Mouse (Mus musculus) CD4-positive, CD25-positive, alpha-beta regulatory T cell, adult 9 weeks (primary cell): ENCODE measurements around the gene Dnajc7. TPM values are rescaled to one million over a fixed set of nuclear protein-coding genes. Genes with fewer than 3 reads are reported as not detected.

Experiments
- polyA plus RNA-seq: library from polyadenylated mRNA; unstranded; fragments of 100-300 nt; shearing (Covaris generic); gene quantifications from one replicate; pipeline ENCODE4 v1.2.1, GENCODE M21; 2017

Gene Dnajc7
- polyA plus RNA-seq = 661 TPM

DNA sequence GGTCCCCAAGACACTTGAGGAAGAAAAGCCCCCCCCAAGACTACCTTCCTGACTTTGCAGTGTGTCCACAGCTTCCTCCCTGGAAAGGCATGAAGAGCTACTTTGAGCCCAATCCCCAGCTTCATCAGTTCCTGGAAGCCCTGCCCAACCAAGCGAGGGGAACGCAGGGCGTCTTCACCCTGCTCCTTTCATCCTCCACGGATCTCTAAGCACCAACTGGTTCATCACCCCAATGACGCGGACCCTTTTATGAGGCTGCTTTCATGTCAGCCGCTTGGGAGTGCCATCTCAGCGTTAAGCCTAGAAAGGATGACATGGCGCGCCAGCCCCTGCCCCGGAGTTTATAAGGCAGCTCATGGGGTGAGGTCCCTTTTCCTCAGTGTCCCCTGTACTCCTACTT, at the start of gene Dnajc7:
TSS of gene Dnajc7 (minus strand) at position 187 of the 400 bp plus-strand sequence.

DNA sequence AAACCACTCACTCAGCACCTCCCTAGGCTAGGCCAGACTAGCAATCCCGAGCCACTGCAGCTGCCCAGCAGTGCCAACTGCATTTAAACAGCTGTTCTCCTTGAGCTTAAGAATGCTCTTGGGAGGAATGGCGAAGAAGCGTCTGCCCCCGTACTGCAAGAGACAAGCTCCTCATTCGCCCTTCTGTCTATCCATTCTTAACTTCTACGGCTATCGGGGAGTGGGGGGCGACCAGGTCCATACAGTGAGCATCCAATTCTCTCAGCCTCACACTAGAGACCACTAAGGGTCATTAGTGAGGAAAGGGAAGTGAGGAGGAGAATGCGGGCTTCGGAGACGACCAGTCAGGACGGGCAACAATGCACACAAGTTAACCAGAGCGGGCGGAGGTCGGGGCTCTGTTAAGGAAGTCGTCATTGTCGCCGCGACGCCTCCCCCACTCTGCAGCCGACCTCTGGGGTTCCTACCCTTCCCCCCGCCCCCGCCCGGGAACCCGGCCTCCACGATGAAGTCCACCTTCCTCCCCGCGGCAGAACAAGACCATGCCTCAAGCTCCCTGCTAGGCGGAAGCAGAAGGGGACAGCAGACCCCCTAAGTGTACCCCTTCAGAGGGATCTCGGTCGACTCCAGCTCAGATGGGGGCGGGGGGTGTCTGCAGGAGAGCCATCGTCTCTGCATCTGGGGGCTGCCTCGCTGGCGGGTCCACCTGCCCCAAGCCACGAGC, 1.0 kb downstream of the Dnajc7 start, which contains the start of gene Nkiras2:
TSS of gene Nkiras2 (plus strand) at position 484 of the 724 bp plus-strand sequence.

DNA sequence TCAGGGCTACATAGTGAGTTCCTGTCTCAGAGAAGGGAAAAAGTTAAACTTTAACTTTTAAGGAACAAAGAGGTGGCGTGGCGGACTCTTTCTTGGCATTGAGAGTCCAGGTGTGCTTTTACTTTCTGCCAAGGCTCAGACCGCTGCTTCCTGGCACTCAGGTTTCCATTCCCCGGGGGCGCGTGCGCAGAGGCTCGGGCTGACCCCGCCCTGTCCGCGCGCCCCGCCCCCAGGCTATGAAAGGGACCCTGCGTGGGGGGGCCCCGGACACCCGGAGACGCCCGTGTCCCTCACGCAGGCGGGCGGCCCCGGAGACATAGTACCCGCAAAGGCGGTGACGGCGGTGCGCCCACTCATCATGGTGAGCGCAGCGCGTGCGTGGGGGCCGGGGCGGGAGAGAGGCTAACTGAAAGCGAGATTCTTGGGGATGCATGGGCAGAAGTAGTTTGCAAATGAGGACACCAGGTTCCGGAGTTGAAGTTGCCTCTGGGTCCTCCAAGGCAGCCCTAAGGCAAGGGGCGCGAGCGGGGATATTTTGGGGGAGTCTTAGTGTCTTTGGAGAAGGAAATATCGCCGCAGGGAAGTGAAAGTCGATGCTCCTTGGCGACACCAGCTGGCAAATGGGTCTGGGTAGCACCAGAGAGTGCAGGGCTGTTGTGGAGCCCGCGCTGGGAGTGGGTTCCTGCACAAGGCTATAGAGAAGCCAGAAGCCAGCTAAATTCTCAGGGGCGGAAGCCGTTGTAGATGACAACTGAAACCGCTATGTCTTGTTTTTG, 45.1 kb downstream of the Dnajc7 start, which contains the start of gene Cnp:
TSS of gene Cnp (plus strand) at position 197 of the 776 bp plus-strand sequence.

DNA sequence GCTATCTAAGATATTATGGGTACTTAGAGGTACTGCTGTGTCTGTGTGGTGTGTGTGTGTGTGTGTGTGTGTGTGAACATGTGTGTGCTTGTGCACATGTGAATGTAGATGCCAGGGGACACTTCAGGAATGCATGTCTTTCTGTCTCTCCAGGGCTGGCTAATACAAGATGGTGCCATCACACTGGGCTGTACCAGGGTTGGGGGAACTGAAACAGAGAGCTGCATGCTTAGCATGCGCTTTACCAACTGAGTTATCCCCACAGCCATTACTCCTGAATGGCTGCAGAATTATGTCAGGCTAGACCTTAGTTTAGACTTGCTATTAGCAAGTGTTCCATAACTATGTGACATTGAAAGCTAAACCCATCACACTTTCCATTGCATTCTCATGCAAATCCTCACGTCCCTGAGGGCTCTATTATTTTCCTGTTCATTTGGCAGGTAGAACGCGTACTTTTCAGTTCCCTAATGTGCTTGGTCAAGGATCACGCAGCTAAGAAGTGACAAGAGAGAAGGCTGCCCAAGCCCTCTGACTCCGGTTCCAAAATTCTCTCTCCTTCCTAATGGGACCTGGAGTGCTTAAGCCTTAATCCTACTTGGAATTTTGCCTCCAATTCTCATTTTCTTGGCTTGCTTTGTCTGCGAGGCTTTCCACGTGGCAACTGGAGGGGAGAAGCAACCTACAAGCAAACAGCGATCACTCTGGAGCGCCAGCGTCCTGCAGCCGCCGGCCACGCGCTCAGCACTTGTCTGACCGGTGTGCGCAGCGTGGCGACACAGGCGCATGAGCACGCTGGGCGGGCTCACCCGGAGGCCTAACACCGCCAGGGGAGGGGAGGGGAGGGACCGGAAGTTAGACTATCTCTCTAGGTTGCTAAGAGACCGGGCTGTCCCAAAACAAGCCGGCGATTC, 74.9 kb downstream of the Dnajc7 start, which contains the start of gene Ttc25:
TSS of gene Ttc25 (plus strand) at position 776 of the 914 bp plus-strand sequence.

Other genes starting within 250 kb of the Dnajc7 start
- gene Jup, start 222.4 kb downstream of the Dnajc7 start, polyA plus RNA-seq = 2.5 TPM
- gene P3h4, start 205.3 kb downstream of the Dnajc7 start, polyA plus RNA-seq = not detected
- gene Fkbp10, start 204.5 kb downstream of the Dnajc7 start, polyA plus RNA-seq = not detected
- 166 TPM for gene Nt5c3b, start 178.4 kb downstream of the Dnajc7 start, polyA plus RNA-seq
- 0.45 TPM for gene Klhl10, start 178.3 kb downstream of the Dnajc7 start, polyA plus RNA-seq
- gene Klhl11, start 147.4 kb downstream of the Dnajc7 start, polyA plus RNA-seq = 2.9 TPM
- 206 TPM for gene Acly, start 92.2 kb downstream of the Dnajc7 start, polyA plus RNA-seq
- 0.15 TPM for gene Ttc25, start 74.6 kb downstream of the Dnajc7 start, polyA plus RNA-seq
- gene Cnp, start 45.3 kb downstream of the Dnajc7 start, polyA plus RNA-seq = 425 TPM
- 33.4 TPM for gene Nkiras2, start 924 bp downstream of the Dnajc7 start, polyA plus RNA-seq
- 0.33 TPM for gene Zfp385c, start 72.3 kb upstream of the Dnajc7 start, polyA plus RNA-seq
- 37.6 TPM for gene Dhx58, start 84.1 kb upstream of the Dnajc7 start, polyA plus RNA-seq
- 30.4 TPM for gene Kat2a, start 92.3 kb upstream of the Dnajc7 start, polyA plus RNA-seq
- 1.2 TPM for gene Hspb9, start 93.7 kb upstream of the Dnajc7 start, polyA plus RNA-seq
- gene Rab5c, start 118.0 kb upstream of the Dnajc7 start, polyA plus RNA-seq = 61.0 TPM
- 0.07 TPM for gene Kcnh4, start 139.8 kb upstream of the Dnajc7 start, polyA plus RNA-seq
- gene Hcrt, start 142.8 kb upstream of the Dnajc7 start, polyA plus RNA-seq = not detected
- 5.4 TPM for gene Ghdc, start 150.8 kb upstream of the Dnajc7 start, polyA plus RNA-seq
- gene Stat5b, start 230.6 kb upstream of the Dnajc7 start, polyA plus RNA-seq = 123 TPM
- 105 TPM for gene Stat5a, start 239.2 kb upstream of the Dnajc7 start, polyA plus RNA-seq